Mouse (Mus musculus) naive thymus-derived CD4-positive, alpha-beta T cell, adult 2 months (primary cell): ENCODE measurements at regions not wholly inside any gene's neighbourhood (a gene's known extent, or its start where the extent isn't known, plus 50 kb on each side); places are given as distances from the start of the nearest gene placed in this dataset.
A peak's percentile ranks its signal among the peaks of the same experiment; 100 is the strongest.

Source experiments
- DNase-seq: peaks from one replicate; pipeline ENCODE4 v3.0.0-alpha.2; 2011; ENCODE audit warnings: low read depth

DNA sequence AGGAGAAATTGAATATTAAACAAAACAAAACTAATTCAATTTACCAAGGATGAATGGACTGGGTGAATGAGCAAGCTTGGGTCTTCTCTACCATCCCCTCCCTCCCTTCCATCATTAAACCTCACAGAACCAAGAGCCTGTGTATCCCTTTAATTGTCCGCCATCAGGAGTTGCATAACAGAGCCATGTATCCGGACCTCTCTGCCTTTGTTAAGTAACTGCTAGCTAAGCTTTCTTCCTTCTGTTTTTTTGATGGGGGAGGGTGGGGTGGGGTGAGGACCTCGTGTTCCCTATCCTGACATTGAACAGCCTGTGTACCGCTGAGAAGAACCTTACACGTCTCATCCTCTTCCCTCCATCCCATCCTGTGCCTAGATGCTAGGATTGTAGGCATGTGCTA, 274.0 kb downstream of the Pmp22 start:
- DNase-seq = no peak

DNA sequence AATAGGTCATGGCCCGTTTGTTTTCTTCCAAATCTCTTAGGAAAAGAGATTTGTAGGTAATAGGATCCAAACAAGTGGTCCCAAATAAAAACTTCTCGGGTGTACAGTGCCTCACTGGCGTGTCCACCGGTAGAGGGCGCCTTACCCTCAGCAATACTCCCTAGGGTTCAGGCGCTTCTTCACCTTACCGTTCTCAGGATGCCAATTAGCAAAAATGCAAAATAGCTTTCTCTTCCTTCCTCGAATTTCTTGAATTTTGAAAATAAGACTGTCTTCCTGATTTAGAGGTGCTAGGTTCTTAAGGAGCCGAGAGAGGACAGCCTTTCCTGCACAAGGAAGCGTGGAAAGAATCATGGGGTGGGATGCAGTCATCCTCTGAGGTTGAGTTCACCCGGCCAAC, 275.9 kb downstream of the Pmp22 start:
- DNase-seq = peak; percentile 39

DNA sequence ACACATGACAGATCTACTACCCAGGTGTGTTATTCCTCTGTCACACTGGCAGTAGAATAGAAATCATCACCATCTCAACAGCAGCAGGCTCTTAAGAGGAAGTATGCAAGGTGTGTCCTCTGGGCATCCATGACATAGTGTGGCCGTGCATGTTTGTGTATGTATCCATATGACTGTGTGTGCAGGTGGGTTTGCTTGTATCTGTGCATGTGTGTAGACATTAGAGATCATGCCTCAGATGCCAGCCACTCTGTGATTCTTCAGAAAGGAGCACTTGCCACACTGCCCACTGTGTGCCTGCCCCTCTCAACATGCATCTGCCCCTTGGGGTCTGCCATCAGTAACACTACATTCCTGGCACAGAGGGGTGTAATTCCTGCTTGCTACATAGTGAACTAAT, 280.6 kb downstream of the Pmp22 start:
- DNase-seq = no peak

DNA sequence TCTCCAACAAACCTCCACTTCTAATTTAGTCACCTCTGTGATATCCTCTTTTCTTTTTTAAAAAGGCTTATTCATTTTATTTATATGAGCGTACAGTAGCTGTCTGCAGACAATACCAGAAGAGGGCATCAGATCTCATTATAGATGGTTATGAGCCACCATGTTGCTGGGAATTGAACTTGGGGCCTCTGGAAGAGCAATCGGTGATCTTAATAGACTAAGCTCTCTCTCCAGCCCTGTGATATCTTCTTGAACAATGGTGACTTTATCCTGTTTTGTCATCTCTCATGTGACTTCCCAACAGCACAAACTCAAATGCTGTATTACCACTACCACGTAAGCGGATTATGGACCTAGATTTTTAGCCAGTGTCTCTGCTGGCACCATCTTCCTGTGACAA, 282.1 kb downstream of the Pmp22 start:
- DNase-seq = no peak

DNA sequence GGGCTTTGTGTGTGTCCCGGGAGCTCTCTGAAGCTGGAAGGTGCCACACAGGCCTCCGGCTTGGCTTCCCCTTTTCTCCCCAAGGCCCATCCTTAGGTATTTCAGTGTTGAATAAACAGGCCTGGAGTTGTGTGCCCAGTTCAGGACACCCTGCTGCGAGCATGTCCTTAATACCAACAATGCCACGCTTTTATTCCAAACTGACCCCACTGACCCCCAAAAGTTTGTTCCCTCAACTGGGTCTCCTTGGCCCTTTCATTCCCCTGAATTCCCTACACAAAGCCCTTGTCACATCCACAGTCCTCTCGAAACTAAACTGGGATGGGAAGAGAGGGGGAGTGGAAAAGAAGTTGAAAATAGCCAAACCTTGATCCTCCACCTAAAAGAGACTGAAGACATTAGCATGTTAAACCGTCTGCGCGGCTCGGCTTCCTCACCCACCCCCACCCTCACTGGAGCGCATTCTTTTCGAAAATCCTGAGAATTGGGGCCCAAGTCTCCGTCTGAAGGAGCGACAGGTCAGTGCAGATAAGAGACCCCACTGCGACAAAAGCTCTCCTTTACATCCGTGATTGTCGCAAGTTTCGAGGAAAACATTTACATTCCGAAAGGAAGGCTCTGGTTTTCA, 283.7 kb downstream of the Pmp22 start:
- no peak for DNase-seq

DNA sequence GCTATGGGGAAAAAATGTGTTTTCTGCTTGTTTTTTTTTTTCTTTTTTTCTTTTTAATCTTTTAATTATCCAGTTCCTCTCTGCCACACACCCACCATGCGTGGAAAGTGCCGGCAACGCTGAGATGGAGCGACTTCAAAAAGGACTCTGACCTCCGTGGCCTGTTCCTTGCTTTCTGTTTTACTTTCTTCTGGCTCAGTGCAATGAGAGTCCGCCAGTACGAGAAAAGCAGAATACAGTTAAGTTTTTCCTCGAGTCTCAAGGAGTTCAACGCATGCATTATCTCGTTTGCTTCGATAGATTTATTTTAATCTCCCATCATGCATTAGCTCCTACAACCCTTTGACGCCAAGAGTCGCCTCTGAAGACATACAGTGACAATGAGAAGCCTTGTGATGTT, 284.3 kb downstream of the Pmp22 start:
- DNase-seq = no peak

DNA sequence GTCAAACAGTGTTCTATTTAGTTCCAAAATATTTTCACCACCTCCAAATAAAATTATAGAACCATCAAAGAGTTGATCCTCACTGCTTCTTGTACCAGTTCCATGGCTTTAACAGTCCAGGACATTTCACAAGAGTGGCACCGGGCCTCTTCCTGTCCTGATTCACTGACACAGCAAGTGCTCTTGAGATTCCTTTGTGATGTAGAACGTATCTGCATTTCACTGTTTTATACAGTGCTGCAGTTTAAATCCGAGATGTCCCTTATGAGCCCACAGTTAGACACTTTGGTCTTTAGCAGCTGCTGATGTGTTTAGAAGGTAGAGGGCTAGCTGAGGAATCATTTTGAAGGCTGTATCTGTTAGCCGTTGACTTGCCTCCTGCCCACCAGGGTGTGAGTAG, 284.8 kb downstream of the Pmp22 start:
- no peak for DNase-seq

DNA sequence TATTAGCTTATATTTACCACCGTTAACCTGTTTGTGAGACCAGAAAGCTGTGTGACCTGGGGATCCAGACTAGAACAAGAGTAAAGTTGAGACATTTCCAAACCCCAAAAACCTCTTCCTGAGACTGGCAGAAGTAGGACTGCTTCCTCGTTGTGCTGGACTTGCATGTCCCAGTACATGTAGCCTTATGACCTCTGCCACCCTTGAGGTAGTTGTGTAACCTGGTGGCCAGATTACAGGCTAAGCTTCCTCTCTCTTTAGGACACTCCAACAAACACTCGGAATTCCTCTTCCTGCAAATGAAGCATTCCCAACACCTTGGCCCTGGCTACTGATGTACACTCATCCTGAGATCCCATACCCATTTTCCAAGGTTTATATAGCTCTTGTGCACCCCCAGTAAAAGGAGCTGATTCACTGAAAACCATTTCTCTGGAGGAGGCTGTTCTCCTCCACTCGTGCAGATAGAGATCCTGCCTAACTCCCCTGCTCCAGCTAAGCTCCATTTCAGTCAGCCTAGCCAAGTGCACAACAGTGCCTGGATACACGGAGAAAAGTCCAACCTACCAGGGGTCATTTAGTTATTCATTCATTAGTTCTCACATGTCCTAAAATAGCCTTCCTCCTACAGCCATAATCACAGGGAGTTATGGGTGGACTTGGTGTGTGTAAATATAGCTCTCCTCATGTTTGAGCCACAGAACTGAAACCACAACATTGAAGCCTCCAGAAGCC, 289.4 kb downstream of the Pmp22 start:
- DNase-seq = no peak

DNA sequence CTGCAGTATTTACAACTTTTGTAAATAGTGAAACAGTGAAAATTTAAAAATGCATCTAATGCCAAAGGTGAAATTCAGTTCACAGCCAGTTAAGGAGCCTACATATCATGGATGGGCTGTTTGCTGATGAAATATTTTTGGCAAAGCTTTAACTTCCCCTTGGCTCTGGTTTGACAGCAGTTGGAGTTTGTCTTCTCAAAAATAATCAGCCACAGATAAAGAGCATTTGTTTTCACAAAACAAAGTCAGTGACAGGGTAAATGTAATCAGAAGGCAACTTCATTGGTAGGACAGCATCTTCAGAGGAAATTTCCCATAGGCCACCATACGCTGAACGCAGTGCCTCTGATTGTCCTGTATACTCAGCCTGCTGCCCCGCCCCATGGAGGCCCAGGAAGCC, 291.6 kb downstream of the Pmp22 start:
- no peak for DNase-seq

DNA sequence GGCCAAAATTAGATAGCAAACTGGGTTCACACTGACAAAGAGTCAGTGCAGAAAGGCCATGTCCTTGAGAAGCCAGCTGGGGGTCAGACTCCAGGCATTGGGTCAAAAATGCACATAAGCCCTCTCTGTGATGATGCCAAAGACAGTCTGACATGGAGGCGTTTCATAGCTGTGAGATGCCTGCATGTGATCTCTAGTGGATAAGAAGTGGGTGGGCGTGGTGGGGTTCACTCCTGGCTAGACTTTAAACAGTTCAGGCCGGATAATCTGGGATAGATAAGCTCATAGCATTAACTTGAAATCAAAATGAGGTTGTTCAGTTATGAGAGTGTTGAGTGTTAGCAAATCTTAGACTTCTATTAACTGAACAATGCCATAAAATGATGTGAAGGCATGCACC, 293.3 kb downstream of the Pmp22 start:
- no peak for DNase-seq

DNA sequence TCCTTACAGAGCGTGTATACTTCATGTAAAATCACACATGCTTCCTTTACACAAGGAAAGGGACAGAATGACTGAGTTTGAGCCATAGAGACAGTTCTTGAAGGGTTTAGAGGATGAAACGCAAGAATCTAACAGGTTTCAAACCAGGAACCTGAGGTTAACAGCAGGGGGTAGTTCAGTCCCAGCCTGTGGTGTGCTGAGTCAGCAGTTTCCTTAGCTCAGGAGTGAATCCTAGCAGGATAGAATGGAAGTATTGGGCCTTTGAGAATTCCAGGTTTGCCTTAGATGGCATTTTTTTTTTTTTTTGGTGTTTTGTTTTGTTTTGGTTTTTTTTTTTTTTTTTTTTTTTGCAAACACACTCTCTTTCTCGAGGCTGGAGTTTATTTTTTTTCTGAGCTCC, 295.5 kb downstream of the Pmp22 start:
- no peak for DNase-seq

DNA sequence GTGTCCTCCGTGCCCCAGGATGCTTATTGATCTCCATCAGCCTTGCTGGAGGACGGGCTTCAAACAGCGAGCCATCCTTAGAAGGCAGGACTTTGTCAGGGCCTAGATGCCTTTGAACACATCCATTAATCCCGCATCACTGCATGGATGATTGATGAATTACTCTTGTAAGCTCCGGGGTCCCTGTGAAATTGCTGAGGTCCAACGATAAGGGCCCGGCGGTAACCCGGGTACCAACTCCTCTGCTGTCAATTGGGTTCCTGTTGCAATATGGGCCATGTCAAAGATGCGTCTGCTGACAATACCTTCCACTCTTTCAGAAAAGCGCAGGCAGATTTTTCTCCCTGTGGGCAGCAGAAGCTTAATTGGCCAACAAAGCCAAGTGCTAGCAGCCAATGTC, 297.0 kb downstream of the Pmp22 start:
- DNase-seq = no peak

DNA sequence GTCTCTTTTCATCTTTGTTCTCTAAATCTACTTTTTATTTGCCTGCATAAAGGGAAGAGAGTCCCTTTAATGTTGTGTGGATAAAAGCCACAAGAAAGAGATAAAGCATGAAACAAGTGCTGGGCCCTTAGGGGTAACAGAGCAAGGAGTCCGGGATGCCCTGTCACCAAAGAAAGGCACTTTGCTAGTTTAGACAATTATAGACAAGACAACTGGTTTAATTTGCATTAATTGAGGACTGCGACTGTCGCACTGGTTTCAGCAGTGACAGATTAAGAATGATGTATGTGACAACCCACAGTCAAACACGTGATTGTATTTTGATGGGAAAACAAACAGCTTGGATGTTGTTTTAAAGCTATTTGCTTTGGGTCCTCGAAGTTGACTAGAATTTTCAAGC, 325.0 kb downstream of the Pmp22 start:
- DNase-seq = no peak

DNA sequence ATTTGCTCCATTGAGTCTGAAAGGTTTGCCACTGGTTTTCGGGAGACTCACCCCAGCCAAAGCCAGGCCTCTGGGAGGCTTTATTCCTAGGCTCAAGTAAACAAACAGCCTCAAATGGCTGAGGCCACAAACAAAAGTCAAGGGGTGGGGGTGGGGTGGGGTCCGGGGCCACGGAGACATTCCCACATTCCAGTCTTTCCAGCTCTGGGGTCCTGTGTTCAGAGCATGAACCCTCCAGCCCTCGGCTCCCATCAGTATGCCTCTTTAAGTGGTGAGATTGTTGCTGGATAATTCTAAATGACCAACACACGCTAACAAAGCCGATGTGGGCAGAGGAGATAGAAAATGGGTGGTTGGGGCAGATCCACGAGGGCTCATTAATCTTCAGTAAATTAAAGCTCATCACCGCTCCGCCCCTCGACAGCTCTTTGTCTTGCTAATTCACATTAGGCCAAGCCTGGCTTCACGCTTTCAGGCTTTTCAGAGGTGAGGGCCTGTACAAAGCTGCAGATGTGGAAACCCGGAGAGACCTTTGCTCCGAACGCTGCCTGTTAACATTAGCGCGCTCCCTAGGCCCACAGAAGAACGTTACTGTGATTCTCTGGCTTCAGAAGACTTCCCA, 326.2 kb downstream of the Pmp22 start:
- no peak for DNase-seq

DNA sequence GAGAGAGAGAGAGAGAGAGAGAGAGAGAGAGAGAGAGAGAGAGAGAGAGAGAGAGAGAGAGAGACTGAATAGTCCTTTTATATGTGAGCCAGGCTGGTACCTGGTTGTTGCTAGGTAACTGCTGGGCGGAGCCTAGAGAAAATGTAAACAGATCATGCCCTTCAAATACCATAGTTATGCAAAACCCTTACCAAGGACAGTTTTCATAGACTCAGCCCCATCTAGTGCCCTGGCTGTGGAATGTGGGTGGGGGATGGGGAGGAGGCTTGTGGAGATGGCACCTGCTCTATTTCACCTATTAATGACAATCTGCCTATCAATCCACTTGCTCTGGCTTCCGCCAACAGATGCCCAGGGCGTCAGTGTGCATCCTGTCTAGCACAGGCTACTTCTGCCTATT, 327.6 kb downstream of the Pmp22 start:
- no peak for DNase-seq

DNA sequence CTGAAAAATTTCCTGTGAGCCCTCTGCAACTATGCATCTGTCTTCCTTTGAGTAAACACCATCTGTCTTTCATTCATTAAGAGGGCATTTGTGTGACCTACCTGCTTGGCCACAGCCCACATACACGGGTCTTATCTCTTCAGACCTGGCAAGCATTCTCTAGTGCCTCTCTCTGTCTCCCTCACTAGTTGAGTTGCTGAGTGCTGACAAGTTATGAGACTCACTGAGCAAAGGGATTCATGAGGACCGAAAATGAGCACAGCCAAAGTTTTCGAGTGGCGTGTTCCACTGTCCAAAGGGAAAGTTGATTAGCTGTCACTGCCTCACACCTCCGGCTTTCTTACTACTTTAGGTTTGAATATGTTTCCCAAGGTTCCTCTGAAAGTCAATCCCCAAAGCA, 328.5 kb downstream of the Pmp22 start:
- DNase-seq = no peak

DNA sequence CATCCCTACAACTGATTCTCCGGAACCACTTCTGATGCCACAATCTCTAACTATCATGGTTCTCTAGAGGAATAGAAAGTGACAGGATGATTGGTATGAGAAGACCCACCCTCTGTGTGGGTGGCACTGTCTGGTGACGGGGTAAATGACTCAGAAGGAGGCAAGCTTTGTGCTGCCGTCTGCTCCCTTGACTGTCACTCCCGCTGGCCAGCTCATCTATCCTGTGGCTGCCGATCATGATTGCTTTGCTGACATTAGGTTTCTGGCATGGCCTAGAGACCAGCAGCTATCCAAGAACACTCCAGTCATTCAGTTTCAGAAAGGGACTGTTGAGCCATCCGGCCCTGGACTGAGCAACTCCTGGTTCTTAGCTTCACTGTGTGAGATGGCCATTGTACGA, 331.4 kb downstream of the Pmp22 start:
- DNase-seq = no peak

DNA sequence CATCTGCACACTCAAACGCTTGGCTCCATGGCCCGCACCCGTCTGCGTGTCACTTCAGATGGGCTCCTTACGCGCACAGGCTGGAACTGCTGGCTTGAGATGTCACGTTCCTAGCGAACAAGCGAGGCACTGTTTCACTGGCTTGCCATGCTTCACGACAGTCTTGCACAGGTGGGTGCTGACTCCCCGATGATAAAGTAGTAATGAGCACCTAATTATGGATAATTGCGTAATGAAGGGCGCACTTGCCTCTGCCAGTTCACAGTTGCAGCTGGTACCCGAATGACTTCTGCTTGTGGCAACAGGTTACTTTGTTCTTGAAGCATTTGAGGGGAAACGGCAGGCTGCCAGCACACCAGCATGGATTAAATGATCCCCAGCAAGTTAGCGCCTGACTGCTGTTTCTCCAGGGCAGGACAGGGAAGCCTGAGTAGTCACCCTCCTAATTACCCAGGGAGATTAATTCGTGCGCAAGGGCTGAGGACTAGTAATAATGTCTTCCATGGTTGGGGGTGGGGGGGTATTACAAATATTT, 335.1 kb downstream of the Pmp22 start:
- no peak for DNase-seq

DNA sequence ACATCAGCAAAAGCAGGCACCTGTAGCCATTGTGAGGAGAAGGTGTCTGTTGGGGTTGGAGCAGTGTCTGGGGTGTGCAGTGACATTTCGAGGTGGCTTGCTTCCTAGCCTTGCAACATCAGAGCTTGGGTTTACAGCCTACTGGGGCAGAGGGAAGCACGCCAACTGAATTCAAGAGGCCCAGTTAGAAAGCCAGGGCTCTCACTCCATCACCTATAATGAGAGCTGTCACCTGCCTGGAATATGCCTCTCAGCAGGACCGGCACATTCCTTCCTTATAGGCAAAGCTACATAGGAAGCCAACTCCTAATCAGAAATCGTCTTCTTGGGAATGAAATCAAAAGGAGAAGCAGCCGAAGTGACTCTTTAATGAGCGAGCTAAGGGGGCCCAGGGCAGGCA, 337.2 kb downstream of the Pmp22 start:
- DNase-seq = no peak

DNA sequence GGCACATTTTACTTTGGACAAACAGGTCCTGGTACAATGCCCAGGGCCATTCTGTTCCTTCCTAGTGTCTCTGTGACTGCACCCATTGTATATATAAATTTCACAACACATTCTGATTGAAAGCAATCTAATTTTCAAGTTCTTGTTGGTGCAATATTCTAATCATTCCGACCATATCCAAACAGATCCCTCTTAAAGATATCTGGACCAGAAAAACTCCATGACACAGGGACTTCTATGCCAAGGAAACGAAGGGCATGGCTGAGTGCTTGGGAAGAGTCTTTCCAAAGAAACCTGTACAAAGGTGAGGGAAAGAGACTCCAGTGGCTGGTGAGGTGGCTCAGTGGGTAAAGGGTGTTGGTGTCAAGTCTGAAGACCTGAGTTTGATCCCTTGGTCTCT, 337.8 kb downstream of the Pmp22 start:
- DNase-seq = no peak

DNA sequence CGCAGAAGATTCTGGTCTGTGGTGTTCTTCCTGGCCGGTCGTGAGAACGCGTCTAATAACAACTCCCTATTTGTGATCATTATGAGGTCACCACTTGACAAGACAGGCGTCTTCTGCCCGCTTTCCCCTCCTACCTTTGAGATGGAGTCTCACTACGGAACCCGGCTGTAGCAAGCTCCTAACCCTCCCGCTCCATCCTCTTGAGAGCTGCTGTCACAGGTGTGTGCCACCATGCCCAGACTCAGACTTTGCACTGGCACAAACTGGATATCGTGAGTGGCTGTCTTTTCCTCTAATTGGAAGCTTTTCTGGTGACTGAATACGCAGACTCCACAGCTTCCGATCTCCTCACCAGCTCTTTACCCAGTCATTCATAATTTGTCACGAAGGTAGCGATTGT, 346.0 kb downstream of the Pmp22 start:
- DNase-seq = no peak

DNA sequence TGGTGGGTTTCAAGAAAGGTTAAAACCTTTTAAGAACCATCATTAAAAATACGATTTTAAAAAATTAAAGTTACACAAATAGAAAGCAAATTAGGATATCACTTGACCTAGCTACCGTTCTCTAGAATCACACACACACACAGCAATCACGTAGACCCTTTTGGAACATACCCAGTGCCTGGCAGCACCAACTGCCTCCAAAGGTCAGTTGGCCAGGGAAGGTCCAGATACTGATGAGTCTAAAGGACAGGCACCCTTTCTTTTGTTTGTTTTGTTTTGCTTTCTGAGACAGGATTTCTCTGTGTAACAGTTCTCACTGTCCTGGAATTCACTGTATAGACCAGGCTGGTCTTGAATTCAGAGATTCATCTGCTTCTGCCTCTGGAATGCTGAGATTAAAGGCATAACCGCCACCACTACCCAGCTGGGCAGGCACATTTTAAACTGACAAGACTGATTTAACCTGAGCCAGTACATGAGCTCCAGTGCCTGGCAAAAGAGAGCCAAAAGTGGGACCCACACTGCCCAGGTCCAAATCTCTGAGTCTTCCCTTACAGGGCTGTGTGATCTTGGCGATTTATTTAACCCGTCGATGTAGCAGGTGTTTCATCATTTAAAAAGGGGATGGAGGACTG, 353.0 kb downstream of the Pmp22 start:
- no peak for DNase-seq

DNA sequence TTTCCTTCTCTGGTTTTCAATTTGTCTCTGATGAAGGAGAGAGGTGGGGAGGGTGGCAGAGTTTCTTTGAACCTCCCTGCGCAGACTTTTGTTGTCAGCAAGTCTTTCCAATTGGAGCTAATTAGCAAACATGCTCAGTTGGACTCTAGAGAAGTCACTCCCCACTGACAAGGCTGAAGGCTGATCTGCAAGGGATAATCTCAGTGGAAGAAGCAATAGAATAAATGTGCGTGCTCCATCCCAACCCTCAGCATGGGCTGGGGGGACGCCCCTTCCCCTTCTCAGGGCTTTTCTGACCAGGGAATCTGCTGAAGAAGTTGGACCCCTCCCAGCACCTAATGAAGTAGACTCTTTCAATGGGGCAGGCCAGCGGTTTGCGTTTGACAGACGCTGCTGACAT, 353.8 kb downstream of the Pmp22 start:
- DNase-seq = no peak
